Mouse (Mus musculus) liver, embryonic 11.5 days (tissue): Measurements from ENCODE around the gene Tmem208. TPM values are rescaled to one million over a fixed set of nuclear protein-coding genes. Genes with fewer than 3 reads are reported as not detected.
A peak's percentile ranks its signal among the peaks of the same experiment; 100 is the strongest.

ENCODE experiments used
- ATAC-seq: fragments of 200-750 bp; cut with Nextera tagmentation; replicated peaks from 2 replicates; pipeline ENCODE4 v1.8.0; 2017; ENCODE audit warnings: moderate number of reproducible peaks, mild to moderate bottlenecking, moderate TSS enrichment, moderate library complexity; ENCODE audit not compliant: low FRiP score
- DNase-seq: peaks from one replicate; pipeline ENCODE4 v3.0.0-alpha.2; 2017; ENCODE audit warnings: low spot score
- H3K27ac ChIP-seq: fragments of 300-500 bp; sonication (generic); 2 replicates; pipeline ENCODE4 v1.5.1; 2014; ENCODE audit warnings: mild to moderate bottlenecking, low read depth, low read length, control low read depth
- H3K27me3 ChIP-seq: fragments of 300-500 bp; sonication (generic); replicated peaks from 2 replicates; pipeline ENCODE4 v1.6.1; 2014; ENCODE audit warnings: low read length, mixed read lengths; ENCODE audit not compliant: control insufficient read depth, insufficient read depth
- H3K36me3 ChIP-seq: fragments of 300-500 bp; sonication (generic); 2 replicates; pipeline ENCODE4 v1.6.1; 2014; ENCODE audit warnings: mild to moderate bottlenecking, low read length, moderate library complexity, mixed read lengths; ENCODE audit not compliant: control insufficient read depth, insufficient read depth
- H3K4me1 ChIP-seq: fragments of 300-500 bp; sonication (generic); replicated peaks from 2 replicates; pipeline ENCODE4 v1.6.1; 2014; ENCODE audit warnings: low read length, mixed read lengths; ENCODE audit not compliant: control insufficient read depth, insufficient read depth
- H3K4me2 ChIP-seq: fragments of 300-500 bp; sonication (generic); 2 replicates; pipeline ENCODE4 v1.6.1; 2014; ENCODE audit warnings: mild to moderate bottlenecking, control low read depth, moderate library complexity
- H3K4me3 ChIP-seq: fragments of 300-500 bp; sonication (generic); 2 replicates; pipeline ENCODE4 v1.5.1; 2014; ENCODE audit warnings: low read depth, low read length, control low read depth
- H3K9ac ChIP-seq: fragments of 300-500 bp; sonication (generic); 2 replicates; pipeline ENCODE4 v1.6.1; 2014; ENCODE audit warnings: low read depth, low read length, control low read depth
- H3K9me3 ChIP-seq: fragments of 300-500 bp; sonication (generic); 2 replicates; pipeline ENCODE4 v1.6.1; 2016; ENCODE audit warnings: low read length, inconsistent platforms, mixed read lengths; ENCODE audit not compliant: control insufficient read depth
- WGBS: fragments of 180-500 bp; shearing (Covaris S2); extraction: QIAGEN DNeasy Blood & Tissue Kit; methylation state at CpG from one replicate; pipeline ENCODE4 v1.1.7; 2014; 5-methylcytosine and 5-hydroxymethylcytosine counted together
- polyA plus RNA-seq: library from polyadenylated mRNA; unstranded; fragments of >200 nt; fragmentation: Nextera tagmentation; extraction: Ambion mirVana; gene quantifications from 2 replicates; pipeline ENCODE4 v1.2.1, GENCODE M21; 2014

Tmem208 gene
- polyA plus RNA-seq, 1 experiment from 2014 or later: 138 TPM

DNA sequence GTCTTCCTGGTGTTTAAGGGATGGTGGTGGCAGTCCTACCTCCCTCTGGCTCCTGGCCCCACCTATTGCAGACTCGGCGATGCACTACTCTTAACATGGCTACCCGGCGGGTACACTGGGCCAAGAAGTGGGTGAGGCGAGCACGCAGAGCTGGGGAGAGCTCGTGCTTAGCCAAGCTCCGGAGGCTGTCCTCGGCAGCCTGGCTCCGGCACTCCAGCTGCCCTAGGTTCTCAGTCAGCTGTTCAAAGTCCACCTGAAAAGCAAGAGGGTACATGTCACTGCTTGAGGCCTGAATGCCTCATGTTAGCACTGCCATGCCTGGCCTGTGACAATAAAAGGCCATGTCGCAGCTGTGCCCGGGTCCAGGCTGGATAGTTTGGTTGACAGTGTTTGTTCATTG is 4.2 kb downstream of the Tmem208 start:
- DNase-seq (no peak), ATAC-seq (no peak)
- no peak overlapping the region for H3K27ac ChIP-seq
- no peaks in the 10 kb centered on the region for H3K9me3 ChIP-seq
- H3K4me2 ChIP-seq: no peak overlapping the region
- H3K36me3 ChIP-seq: peaks cover 28% of the 10 kb centered on the region
- H3K4me3 ChIP-seq: no peak overlapping the region
- peaks cover 8% of the 10 kb centered on the region for H3K4me1 ChIP-seq
- 93% methylated on average over 12 of the region's 12 CpGs for WGBS
- H3K27me3 ChIP-seq: no peaks in the 10 kb centered on the region
- H3K9ac ChIP-seq: no peak overlapping the region

DNA sequence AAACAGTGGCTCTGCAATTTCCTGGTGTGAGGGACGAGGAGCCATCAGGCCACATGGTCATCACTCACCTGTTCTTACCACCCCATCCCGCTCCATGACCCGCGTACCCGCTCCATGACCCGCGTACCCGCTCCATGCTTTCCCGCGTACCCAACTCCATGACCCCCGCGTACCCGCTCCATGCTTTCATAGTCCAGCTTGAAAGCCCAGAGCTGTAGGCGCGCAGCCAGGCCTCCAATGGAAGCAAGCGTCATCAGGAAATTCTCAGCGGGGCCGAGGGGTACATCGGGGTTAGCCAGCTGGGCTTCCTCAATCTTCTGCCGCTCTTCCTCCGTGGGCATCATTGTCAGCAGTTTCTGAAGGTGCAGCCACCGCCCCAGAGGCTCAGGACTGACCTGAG is 5.3 kb downstream of the Tmem208 start:
- peaks cover 29% of the 10 kb centered on the region for H3K36me3 ChIP-seq
- ATAC-seq (no peak), DNase-seq (no peak)
- H3K27ac ChIP-seq: no peak overlapping the region
- no peak overlapping the region for H3K4me2 ChIP-seq
- H3K27me3 ChIP-seq: no peaks in the 10 kb centered on the region
- H3K9ac ChIP-seq: no peak overlapping the region
- WGBS: 93% methylated on average over 22 of the region's 22 CpGs
- H3K9me3 ChIP-seq: no peaks in the 10 kb centered on the region
- H3K4me3 ChIP-seq: no peak overlapping the region
- peaks cover 6% of the 10 kb centered on the region; the same call in 1 of the 2 replicates for H3K4me1 ChIP-seq

DNA sequence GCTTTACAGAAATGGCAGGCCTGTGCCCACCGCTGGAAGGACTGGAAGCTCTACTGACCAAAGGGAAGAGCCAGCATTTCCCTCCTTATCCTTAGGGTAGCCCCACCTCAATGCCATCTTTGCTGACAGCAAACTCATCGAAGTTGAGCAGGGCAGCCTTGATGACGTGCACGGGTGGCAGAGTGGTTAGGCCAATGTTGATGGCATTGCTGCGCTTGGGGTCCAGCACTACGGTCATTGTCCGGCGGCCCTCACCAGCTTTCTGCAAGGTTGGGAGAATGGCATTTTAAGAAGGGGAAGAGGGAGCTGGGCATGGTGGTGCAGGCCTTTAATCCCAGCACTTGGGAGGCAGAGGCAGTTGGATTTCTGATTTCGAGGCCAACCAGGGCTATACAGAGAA is 5.8 kb downstream of the Tmem208 start:
- Histone ChIP-seq H3K36me3 (peaks cover 34% of the 10 kb centered on the region), H3K27me3 (no peaks in the 10 kb centered on the region), H3K4me2 (no peak overlapping the region), H3K27ac (no peak overlapping the region), H3K9me3 (no peaks in the 10 kb centered on the region), H3K4me1 (peaks cover 6% of the 10 kb centered on the region; the same call in 1 of the 2 replicates), H3K4me3 (no peak overlapping the region), H3K9ac (no peak overlapping the region)
- WGBS: 89% methylated on average over 9 of the region's 9 CpGs
- DNase-seq (no peak), ATAC-seq (no peak)

DNA sequence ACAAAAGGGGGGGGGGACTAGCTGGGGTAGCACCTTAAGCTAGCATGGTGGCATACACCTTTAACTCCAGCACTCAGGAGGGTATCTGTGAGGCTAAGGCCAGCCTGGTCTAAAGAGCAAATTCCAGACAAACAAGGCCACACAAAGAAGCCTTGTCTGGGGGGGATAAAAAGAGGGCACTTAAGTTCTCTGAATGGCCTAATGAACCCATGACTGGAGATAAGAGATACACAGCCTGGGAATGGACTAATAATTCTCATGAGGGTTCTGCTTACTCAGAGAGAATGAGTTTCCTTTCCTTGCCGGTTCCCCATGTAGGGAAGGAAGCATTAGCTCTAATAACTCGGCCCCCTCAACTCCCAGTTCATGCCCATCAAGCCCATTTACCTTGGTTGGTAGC is 6.4 kb downstream of the Tmem208 start:
- no peak for ATAC-seq
- 77% methylated on average over 2 of the region's 2 CpGs for WGBS
- DNase-seq: no peak
- H3K9me3 ChIP-seq: no peaks in the 10 kb centered on the region
- no peak overlapping the region for H3K4me3 ChIP-seq
- no peaks in the 10 kb centered on the region for H3K27me3 ChIP-seq
- H3K36me3 ChIP-seq: peaks cover 35% of the 10 kb centered on the region
- no peak overlapping the region for H3K9ac ChIP-seq
- peaks cover 6% of the 10 kb centered on the region; the same call in 1 of the 2 replicates for H3K4me1 ChIP-seq
- H3K4me2 ChIP-seq: no peak overlapping the region
- no peak overlapping the region for H3K27ac ChIP-seq

DNA sequence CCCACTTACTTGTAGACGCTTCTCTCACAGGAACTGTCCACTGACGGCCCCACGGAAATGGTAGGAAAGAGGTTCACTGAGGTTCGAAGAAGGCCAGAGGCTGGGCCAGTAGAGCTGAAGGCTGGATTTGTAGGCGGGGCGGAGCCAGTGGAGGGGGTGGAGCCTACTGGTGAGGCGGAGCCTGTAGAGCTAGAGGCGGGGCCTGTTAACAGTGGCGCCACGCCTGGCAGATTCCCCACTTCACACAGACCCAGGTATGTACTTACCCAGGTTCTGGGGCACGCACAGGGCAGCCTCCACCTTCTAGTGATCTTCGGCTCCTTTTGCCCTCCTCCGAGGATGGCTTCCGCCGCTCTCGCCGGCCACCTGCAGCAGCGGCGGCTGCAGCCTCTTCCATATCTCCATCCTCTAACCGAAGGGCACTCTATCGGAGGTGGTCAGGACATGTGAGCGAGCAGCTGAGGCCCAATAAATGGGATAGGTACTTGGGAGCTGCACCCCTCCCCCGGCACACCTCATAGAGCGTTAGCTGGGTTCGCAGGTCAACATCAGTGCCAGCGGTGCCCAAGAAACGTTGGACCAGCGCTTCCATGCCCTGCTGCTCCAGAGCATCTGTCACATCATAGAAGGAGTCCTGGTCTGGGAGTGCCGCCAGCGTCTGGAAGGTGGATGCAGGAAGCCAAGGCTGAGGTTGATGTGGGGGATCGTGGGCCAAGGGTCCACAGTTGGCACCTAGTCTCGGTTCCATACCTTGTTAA is 10.4 kb downstream of the Tmem208 start:
- Histone ChIP-seq H3K9me3 (no peaks in the 10 kb centered on the region), H3K27ac (no peak overlapping the region), H3K4me2 (no peak overlapping the region), H3K36me3 (peaks cover 12% of the 10 kb centered on the region; the same call in 1 of the 2 replicates), H3K4me3 (no peak overlapping the region), H3K27me3 (no peaks in the 10 kb centered on the region), H3K4me1 (peaks cover 32% of the 10 kb centered on the region), H3K9ac (no peak overlapping the region)
- ATAC-seq (no peak; the same call in 1 of the 2 replicates), DNase-seq (no peak)
- 73% methylated on average over 32 of the region's 32 CpGs for WGBS

DNA sequence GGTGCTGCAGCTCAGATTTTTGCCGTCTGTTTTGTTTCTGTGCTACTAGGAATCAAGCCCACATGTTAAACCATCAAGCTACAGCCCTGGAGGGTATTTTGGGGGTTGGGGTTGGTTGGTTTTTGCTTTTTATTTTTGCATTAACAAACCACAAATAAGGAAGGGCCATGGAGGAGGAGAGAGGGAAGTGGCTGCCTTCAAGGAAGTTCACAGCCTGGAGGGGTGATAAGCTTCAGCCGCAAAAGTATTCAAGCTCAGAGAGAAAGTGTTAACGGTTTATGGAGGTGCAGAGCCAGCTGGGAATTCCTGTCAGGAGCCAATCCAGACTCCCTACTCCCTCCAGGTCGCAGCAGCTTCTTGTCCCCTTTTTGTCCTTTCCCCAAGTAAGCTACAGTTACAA is 12.8 kb downstream of the Tmem208 start:
- no peak for ATAC-seq
- peaks cover 33% of the 10 kb centered on the region for H3K4me1 ChIP-seq
- 15% methylated on average over 4 of the region's 4 CpGs for WGBS

DNA sequence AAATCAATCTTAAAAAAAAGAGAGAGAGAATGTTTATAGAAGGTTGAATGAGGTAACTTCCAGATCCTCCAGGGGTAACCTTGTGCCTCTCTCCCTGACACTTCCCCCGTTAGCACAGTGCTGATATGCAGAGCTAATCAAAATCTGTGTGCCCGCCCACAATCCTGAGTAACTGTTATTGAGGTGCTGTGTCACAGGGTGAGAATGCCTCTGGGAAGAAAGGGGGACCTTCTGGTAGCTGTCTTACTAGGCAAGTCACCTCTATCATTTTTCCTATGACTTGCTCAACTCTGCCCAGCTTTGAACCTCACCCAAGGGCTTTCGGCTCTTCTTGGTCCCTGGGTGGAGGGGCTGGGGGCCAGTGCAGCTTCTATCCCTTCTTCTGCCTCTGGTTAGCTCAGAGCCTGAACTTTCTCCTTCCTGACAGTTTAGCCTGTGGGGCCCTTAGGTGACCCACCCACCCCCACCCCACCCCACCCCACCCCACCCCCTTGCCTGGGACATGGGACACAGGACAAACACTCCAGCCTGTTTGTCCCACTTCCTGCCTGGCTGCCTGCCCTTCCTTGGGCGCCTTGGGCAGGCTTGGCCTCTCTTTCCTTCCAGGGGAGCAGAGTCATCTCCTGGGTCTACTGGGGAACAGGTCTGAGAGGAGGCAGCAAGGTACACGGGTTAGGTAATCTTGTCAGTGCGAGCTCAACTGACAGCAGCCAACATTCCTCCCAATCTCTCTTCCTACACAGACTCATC is 13.9 kb downstream of the Tmem208 start:
- H3K27me3 ChIP-seq: no peaks in the 10 kb centered on the region
- H3K4me1 ChIP-seq: peaks cover 36% of the 10 kb centered on the region
- WGBS: 44% methylated on average over 6 of the region's 6 CpGs
- H3K4me3 ChIP-seq: no peak overlapping the region
- ATAC-seq (peak; percentile 74), DNase-seq (no peak)
- 0 out of 2 replicates have a peak overlapping the region, but pooled peaks have one; percentile 6 for H3K27ac ChIP-seq
- peaks cover 10% of the 10 kb centered on the region; the same call in 1 of the 2 replicates for H3K36me3 ChIP-seq
- H3K9ac ChIP-seq: peak overlapping the region; percentile 2; the same call in 1 of the 2 replicates
- H3K4me2 ChIP-seq: no peak overlapping the region
- no peaks in the 10 kb centered on the region for H3K9me3 ChIP-seq

More for the DNA sequence above, 12.8 kb downstream of the Tmem208 start:
- H3K27me3 ChIP-seq: no peaks in the 10 kb centered on the region
- H3K27ac ChIP-seq: peak overlapping the region; percentile 46; the same call in 1 of the 2 replicates
- no peaks in the 10 kb centered on the region for H3K9me3 ChIP-seq
- DNase-seq: no peak
- H3K36me3 ChIP-seq: peaks cover 10% of the 10 kb centered on the region; the same call in 1 of the 2 replicates
- no peak overlapping the region for H3K4me3 ChIP-seq
- H3K4me2 ChIP-seq: peak overlapping the region; percentile 23
- H3K9ac ChIP-seq: no peak overlapping the region

DNA sequence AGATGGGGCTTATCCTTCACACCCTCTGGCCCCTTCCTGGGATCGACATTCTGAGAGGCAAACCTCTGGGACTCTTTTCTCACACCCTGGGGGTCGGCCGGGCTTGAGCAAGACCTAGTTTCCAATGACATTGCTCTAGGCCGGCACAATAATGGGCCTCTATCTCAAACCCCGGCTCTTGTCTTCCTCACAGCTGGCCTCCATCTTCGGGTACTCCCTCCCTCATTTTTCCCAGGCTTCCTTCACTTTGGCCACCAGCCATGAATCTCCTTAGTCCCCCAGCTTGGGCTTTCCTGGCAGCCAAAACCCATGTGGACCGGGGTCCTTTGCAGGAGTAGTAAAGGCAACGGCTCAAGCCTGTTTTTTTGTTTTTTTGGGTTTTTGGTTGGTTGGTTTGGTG is 15.2 kb downstream of the Tmem208 start:
- no peak overlapping the region for H3K9ac ChIP-seq
- H3K27me3 ChIP-seq: no peaks in the 10 kb centered on the region; the same call in 1 of the 2 replicates
- no peak overlapping the region for H3K27ac ChIP-seq
- no peak overlapping the region for H3K4me3 ChIP-seq
- H3K9me3 ChIP-seq: no peaks in the 10 kb centered on the region
- DNase-seq (no peak), ATAC-seq (no peak)
- H3K4me1 ChIP-seq: peaks cover 41% of the 10 kb centered on the region
- H3K36me3 ChIP-seq: peaks cover 10% of the 10 kb centered on the region; the same call in 1 of the 2 replicates
- 51% methylated on average over 8 of the region's 8 CpGs for WGBS
- no peak overlapping the region for H3K4me2 ChIP-seq
